Mouse (Mus musculus) stomach, embryonic 15.5 days (tissue): Measurements from ENCODE around the gene Unc119b. TPM values are rescaled to one million over a fixed set of nuclear protein-coding genes. Genes with fewer than 3 reads are reported as not detected.

Experiments used
- ATAC-seq: fragments of 200-750 bp; cut with Nextera tagmentation; 2 replicates; pipeline ENCODE4 v1.8.0; 2017; ENCODE audit warnings: low read depth, moderate number of reproducible peaks, moderate TSS enrichment; ENCODE audit not compliant: insufficient read depth, low FRiP score
- H3K27ac ChIP-seq: fragments of 300-500 bp; sonication (generic); 2 replicates; pipeline ENCODE4 v1.5.1; 2015; ENCODE audit warnings: mild to moderate bottlenecking, inconsistent platforms
- H3K27me3 ChIP-seq: fragments of 300-500 bp; sonication (generic); replicated peaks from 2 replicates; pipeline ENCODE4 v1.6.1; 2015; ENCODE audit warnings: inconsistent platforms
- H3K36me3 ChIP-seq: fragments of 300-500 bp; sonication (generic); 2 replicates; pipeline ENCODE4 v1.6.1; 2015; ENCODE audit warnings: inconsistent platforms
- H3K4me1 ChIP-seq: fragments of 300-500 bp; sonication (generic); 2 replicates; pipeline ENCODE4 v1.6.1; 2015; ENCODE audit warnings: inconsistent platforms
- H3K4me2 ChIP-seq: fragments of 300-500 bp; sonication (generic); 2 replicates; pipeline ENCODE4 v1.6.1; 2015; ENCODE audit warnings: mild to moderate bottlenecking, inconsistent platforms
- H3K4me3 ChIP-seq: fragments of 300-500 bp; sonication (generic); replicated peaks from 2 replicates; pipeline ENCODE4 v1.5.1; 2015; ENCODE audit warnings: inconsistent platforms
- H3K9ac ChIP-seq: fragments of 300-500 bp; sonication (generic); 2 replicates; pipeline ENCODE4 v1.6.1; 2015; ENCODE audit warnings: inconsistent platforms
- H3K9me3 ChIP-seq: fragments of 300-500 bp; sonication (generic); 2 replicates; pipeline ENCODE4 v1.6.1; 2016; ENCODE audit warnings: inconsistent platforms
- WGBS: fragments of 180-500 bp; shearing (Covaris S2); methylation state at CpG from one replicate; pipeline ENCODE4 v1.1.7; 2015; 5-methylcytosine and 5-hydroxymethylcytosine counted together
- polyA plus RNA-seq: library from polyadenylated mRNA; unstranded; fragments of >200 nt; fragmentation: Nextera tagmentation; extraction: Ambion mirVana; gene quantifications from 2 replicates; pipeline ENCODE4 v1.2.1, GENCODE M21; 2015

The Unc119b gene
- polyA plus RNA-seq, 1 experiment from 2014 or later = 29.7 TPM

GRCm38 (mm10) chr5:115100473-115100872, 34.3 kb downstream of the Unc119b start:
- no peak overlapping the region for H3K9ac ChIP-seq
- no peak overlapping the region for H3K4me2 ChIP-seq
- no peaks in the 10 kb centered on the region for H3K27me3 ChIP-seq
- H3K9me3 ChIP-seq = no peaks in the 10 kb centered on the region
- 82% methylated on average over 6 of the region's 6 CpGs for WGBS
- no peaks in the 10 kb centered on the region for H3K4me1 ChIP-seq
- H3K36me3 ChIP-seq = peaks cover 14% of the 10 kb centered on the region
- ATAC-seq = no peak
- H3K4me3 ChIP-seq = no peak overlapping the region
- no peak overlapping the region for H3K27ac ChIP-seq

DNA sequence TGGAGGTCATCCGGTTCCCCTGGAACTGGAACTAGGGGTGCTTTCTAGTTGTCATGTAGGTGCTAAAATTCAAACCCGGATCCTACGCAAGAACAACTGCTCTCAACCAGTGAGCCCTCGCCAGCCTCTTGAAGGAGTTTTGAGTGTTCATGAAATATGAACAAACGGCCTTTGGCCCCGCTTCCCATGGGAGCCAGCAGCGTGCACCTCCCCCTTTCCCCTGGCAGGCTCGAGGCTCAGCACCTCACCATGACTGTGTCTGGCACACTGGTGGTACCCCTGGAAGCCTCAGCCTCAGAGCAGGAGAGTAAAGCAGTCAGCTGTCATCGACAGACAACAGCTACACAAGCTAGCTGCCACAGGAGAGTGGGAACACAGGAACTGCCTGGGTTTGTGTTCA, 34.8 kb downstream of the Unc119b start:
- H3K4me1 ChIP-seq = no peaks in the 10 kb centered on the region
- no peak for ATAC-seq
- H3K36me3 ChIP-seq = peaks cover 19% of the 10 kb centered on the region
- H3K27me3 ChIP-seq = no peaks in the 10 kb centered on the region
- H3K9me3 ChIP-seq = no peaks in the 10 kb centered on the region
- no peak overlapping the region for H3K27ac ChIP-seq
- H3K4me3 ChIP-seq = no peak overlapping the region
- H3K9ac ChIP-seq = no peak overlapping the region
- WGBS = 73% methylated on average over 9 of the region's 9 CpGs
- H3K4me2 ChIP-seq = no peak overlapping the region

GRCm38 (mm10) chr5:115099530-115099929, 35.2 kb downstream of the Unc119b start:
- Histone ChIP-seq H3K4me2 (no peak overlapping the region), H3K27ac (no peak overlapping the region), H3K4me3 (no peak overlapping the region), H3K27me3 (no peaks in the 10 kb centered on the region), H3K36me3 (peaks cover 22% of the 10 kb centered on the region), H3K9me3 (no peaks in the 10 kb centered on the region), H3K9ac (no peak overlapping the region), H3K4me1 (no peaks in the 10 kb centered on the region)
- 78% methylated on average over 5 of the region's 5 CpGs for WGBS
- no peak for ATAC-seq

DNA sequence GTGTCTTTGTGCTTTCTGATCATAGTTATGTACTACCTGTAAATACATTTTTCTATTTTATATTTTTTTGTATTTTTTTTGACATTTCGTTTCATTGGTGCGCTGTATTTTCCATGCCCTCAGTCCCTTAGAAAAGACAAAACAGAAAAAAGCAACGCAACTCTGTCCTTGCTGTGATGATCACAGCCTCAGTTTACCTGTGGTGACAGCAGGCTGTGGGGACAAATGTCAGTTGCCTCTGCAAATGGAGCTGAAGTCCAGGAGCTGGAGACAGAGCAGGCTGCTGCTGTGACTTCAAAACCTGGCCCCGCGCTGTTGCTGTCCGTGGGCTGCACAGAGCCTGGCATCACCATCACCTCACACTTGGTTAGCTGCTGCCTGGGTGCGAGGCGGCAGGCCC, 36.6 kb downstream of the Unc119b start, which contains the start of gene Gm10401:
Gene Gm10401, minus strand, starts transcription at position 101 of the 400 bp plus-strand sequence.
- no peaks in the 10 kb centered on the region for H3K9me3 ChIP-seq
- no peak within 1 kb of the TSS for H3K4me2 ChIP-seq
- peaks cover 22% of the 10 kb centered on the region for H3K36me3 ChIP-seq
- no peak within 1 kb of the TSS for H3K9ac ChIP-seq
- ATAC-seq = no peak
- H3K4me3 ChIP-seq = no peak within 1 kb of the TSS
- no peak within 1 kb of the TSS for H3K27ac ChIP-seq
- 95% methylated on average over 8 of the region's 8 CpGs for WGBS
- H3K27me3 ChIP-seq = no peaks in the 10 kb centered on the region
- H3K4me1 ChIP-seq = no peaks in the 10 kb centered on the region

- Histone ChIP-seq H3K4me1 (no peaks in the 10 kb centered on the region), H3K9ac (no peak overlapping the region), H3K4me2 (no peak overlapping the region), H3K27me3 (no peaks in the 10 kb centered on the region), H3K9me3 (no peaks in the 10 kb centered on the region), H3K4me3 (no peak overlapping the region), H3K27ac (no peak overlapping the region), H3K36me3 (peaks cover 42% of the 10 kb centered on the region)
- ATAC-seq = no peak
- WGBS = 86% methylated on average over 6 of the region's 6 CpGs
Observed at GRCm38 (mm10) chr5:115091776-115092175, 43.0 kb downstream of the Unc119b start.

DNA sequence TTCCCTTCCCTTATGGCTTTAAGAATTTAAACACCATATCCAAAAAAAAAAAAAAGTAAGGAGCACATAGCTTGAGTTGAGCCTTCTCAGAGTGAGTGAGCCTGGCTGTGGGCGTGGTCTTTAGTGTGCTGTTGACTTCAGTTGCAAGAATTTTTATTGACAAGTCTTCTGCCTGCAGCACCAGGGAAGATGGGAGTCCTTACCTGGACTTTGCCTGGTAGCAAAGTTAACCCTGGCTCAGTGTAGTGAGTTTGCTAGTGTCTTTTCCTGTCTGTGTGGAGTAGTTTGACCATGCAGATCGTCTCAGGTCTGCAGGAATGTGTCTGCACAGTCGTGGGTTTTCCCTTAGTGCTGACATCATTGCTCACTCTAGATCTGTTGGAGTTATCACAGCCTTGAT, 43.8 kb downstream of the Unc119b start:
- no peak overlapping the region for H3K4me2 ChIP-seq
- no peak overlapping the region for H3K27ac ChIP-seq
- WGBS = 68% methylated on average over 3 of the region's 3 CpGs
- no peak for ATAC-seq
- no peak overlapping the region for H3K9ac ChIP-seq
- no peak overlapping the region for H3K4me3 ChIP-seq
- peaks cover 48% of the 10 kb centered on the region for H3K36me3 ChIP-seq
- no peaks in the 10 kb centered on the region for H3K9me3 ChIP-seq
- H3K27me3 ChIP-seq = no peaks in the 10 kb centered on the region
- H3K4me1 ChIP-seq = no peaks in the 10 kb centered on the region

DNA sequence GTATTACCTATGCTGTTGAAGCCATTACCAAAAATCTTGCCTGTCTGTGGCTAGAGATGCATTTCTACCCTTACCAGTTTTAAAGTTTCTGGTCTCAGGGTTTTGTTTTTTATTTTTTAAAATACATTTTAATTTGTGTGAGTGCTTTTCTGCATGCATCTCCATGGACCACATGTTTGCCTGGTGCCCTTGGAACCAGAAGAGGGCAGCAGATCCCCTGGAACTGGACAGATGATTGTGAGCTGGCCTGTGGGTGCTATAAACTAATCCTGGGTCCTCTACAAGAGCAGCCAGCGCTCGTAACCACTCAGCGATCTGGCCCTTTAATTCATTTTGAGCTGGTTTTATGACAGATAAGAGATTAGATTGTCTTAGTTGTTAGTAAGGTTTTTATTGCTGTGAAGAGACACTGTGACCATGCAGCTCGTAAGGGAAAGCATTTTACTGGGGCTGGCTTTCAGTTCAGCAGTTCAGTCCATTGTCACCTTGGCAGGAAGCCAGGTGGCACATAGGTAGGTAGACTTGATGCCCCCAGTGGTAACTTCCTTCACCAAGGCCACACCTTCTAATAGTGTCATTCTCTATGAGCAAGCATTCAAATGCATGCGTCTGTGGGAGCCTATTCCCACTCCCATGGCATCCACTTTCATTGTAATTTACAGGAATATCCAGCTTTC, 45.0 kb downstream of the Unc119b start:
- H3K36me3 ChIP-seq = peaks cover 43% of the 10 kb centered on the region
- no peaks in the 10 kb centered on the region for H3K9me3 ChIP-seq
- 96% methylated on average over 5 of the region's 5 CpGs for WGBS
- no peaks in the 10 kb centered on the region for H3K27me3 ChIP-seq
- no peaks in the 10 kb centered on the region for H3K4me1 ChIP-seq
- no peak overlapping the region for H3K4me3 ChIP-seq
- no peak overlapping the region for H3K27ac ChIP-seq
- no peak overlapping the region for H3K4me2 ChIP-seq
- no peak overlapping the region for H3K9ac ChIP-seq
- no peak for ATAC-seq

- Histone ChIP-seq H3K4me2 (no peak overlapping the region), H3K36me3 (peaks cover 61% of the 10 kb centered on the region), H3K27ac (no peak overlapping the region), H3K9ac (no peak overlapping the region), H3K4me3 (no peak overlapping the region), H3K4me1 (no peaks in the 10 kb centered on the region), H3K9me3 (no peaks in the 10 kb centered on the region), H3K27me3 (no peaks in the 10 kb centered on the region)
- WGBS = 93% methylated on average over 2 of the region's 2 CpGs
- no peak for ATAC-seq
Observed at GRCm38 (mm10) chr5:115085675-115086074, 49.1 kb downstream of the Unc119b start.

DNA sequence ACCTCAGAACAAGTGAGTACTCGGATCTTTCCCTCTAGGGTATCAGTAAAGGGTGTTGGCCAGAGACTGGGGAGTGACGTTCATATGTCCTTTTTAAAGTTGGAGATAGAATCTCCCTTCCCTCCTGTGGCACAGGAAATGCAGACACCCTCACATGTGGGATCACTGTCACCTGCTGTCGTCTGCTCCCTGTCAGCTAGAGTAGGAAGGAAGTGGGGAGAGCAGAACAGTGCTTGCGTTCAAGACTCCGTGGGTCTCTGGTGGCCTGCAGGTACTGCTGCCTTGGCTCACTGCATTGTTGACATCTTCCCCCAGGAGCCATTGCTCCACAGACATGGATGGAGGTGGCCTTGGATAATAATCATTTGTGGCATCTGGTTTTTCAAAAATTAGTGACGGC, 51.3 kb downstream of the Unc119b start:
- Histone ChIP-seq H3K4me3 (no peak overlapping the region), H3K9me3 (no peaks in the 10 kb centered on the region), H3K9ac (no peak overlapping the region), H3K4me1 (no peaks in the 10 kb centered on the region), H3K4me2 (no peak overlapping the region), H3K27me3 (no peaks in the 10 kb centered on the region), H3K36me3 (peaks cover 44% of the 10 kb centered on the region), H3K27ac (no peak overlapping the region)
- WGBS = 80% methylated on average over 6 of the region's 6 CpGs
- ATAC-seq = no peak

- Histone ChIP-seq H3K9me3 (no peaks in the 10 kb centered on the region), H3K4me3 (no peak overlapping the region), H3K4me2 (no peak overlapping the region), H3K4me1 (no peaks in the 10 kb centered on the region), H3K9ac (no peak overlapping the region), H3K27me3 (no peaks in the 10 kb centered on the region), H3K27ac (no peak overlapping the region), H3K36me3 (peaks cover 32% of the 10 kb centered on the region)
- ATAC-seq = no peak
- 85% methylated on average over 5 of the region's 5 CpGs for WGBS
Observed at GRCm38 (mm10) chr5:115081636-115082035, 53.1 kb downstream of the Unc119b start.

DNA sequence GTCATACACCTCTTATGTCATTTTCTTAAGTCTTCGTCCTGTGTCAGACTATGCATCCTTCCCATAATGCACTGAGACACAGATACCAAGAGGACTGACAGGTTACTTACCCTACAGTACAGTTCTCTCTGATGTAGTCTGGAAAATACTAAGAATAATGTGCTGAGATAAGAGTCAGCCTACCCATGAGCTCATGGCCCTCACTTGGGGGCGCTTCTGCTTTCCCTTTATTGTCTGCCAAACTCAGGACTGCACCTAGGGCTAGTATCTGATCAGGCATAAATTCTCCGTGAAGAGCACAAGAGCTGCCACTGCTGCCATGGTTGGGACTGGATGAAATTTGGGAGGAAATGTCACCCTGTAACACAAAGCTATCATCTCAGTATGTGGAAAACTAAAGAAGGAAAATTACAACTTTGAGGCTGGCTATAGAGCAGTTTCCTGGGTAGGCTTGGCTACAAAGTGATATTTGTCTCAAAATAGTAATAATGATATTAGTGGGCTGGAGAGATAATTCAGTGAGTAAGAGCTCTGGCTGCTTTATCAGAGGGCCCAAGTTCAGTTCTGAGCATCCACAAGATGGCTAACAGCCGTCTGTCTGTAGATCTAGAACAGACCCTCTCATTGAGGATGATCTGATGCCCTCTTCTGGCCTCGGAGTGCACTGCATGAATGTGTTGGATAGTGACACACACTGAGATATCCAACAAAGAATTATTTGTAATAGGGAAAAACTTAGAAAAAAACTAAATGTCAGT, 58.5 kb downstream of the Unc119b start:
- no peak overlapping the region for H3K27ac ChIP-seq
- no peaks in the 10 kb centered on the region for H3K9me3 ChIP-seq
- H3K4me2 ChIP-seq = no peak overlapping the region
- H3K36me3 ChIP-seq = peaks cover 6% of the 10 kb centered on the region; the same call in 1 of the 2 replicates
- peak; percentile 45; the same call in 1 of the 2 replicates for ATAC-seq
- H3K4me1 ChIP-seq = peaks cover 13% of the 10 kb centered on the region
- 58% methylated on average over 5 of the region's 5 CpGs for WGBS
- H3K27me3 ChIP-seq = no peaks in the 10 kb centered on the region
- no peak overlapping the region for H3K9ac ChIP-seq
- no peak overlapping the region for H3K4me3 ChIP-seq

- WGBS = 65% methylated on average over 4 of the region's 4 CpGs
- no peak overlapping the region for H3K9ac ChIP-seq
- no peaks in the 10 kb centered on the region for H3K9me3 ChIP-seq
- 0 out of 2 replicates have a peak, but pooled peaks cover 6% of the 10 kb centered on the region for H3K36me3 ChIP-seq
- no peak overlapping the region for H3K27ac ChIP-seq
- no peak overlapping the region for H3K4me2 ChIP-seq
- peaks cover 19% of the 10 kb centered on the region for H3K4me1 ChIP-seq
- H3K27me3 ChIP-seq = no peaks in the 10 kb centered on the region
- no peak overlapping the region for H3K4me3 ChIP-seq
- no peak for ATAC-seq
Observed at GRCm38 (mm10) chr5:115074749-115075148, 60.0 kb downstream of the Unc119b start.
